Mouse (Mus musculus): ENCODE results near the gene Cnga3. TPM values are rescaled to one million over a fixed set of nuclear protein-coding genes. Genes with fewer than 3 reads are reported as not detected.

Cnga3 gene
- total RNA-seq, 2 experiments from 2014 or later = not detected

GRCm38 (mm10) chr1:37258443-37258842 lies 44.2 kb downstream of the Cnga3 start:
- no peak for ATAC-seq (replicated peaks; ENCODE audit: low FRiP score, low TSS enrichment, poor library complexity, severe bottlenecking)

GRCm38 (mm10) chr1:37272464-37272863 lies 58.2 kb downstream of the Cnga3 start:
- ATAC-seq (replicated peaks; ENCODE audit: low FRiP score, low TSS enrichment, poor library complexity, severe bottlenecking) = peak; percentile 68; the same call in 1 of the 2 replicates

GRCm38 (mm10) chr1:37286556-37286955 lies 72.3 kb downstream of the Cnga3 start:
- no peak for ATAC-seq (replicated peaks; ENCODE audit: low FRiP score, low TSS enrichment, poor library complexity, severe bottlenecking)

GRCm38 (mm10) chr1:37287748-37288147 lies 73.5 kb downstream of the Cnga3 start:
- no peak for ATAC-seq (replicated peaks; ENCODE audit: low FRiP score, low TSS enrichment, poor library complexity, severe bottlenecking)

GRCm38 (mm10) chr1:37288181-37288935 lies 74.1 kb downstream of the Cnga3 start:
- no peak for ATAC-seq (replicated peaks; ENCODE audit: low FRiP score, low TSS enrichment, poor library complexity, severe bottlenecking)

GRCm38 (mm10) chr1:37288941-37289340 lies 74.7 kb downstream of the Cnga3 start:
- no peak for ATAC-seq (replicated peaks; ENCODE audit: low FRiP score, low TSS enrichment, poor library complexity, severe bottlenecking)

GRCm38 (mm10) chr1:37296414-37296813 lies 82.2 kb downstream of the Cnga3 start:
- ATAC-seq (replicated peaks; ENCODE audit: low FRiP score, low TSS enrichment, poor library complexity, severe bottlenecking) = no peak

- no peak for ATAC-seq (replicated peaks; ENCODE audit: low FRiP score, low TSS enrichment, poor library complexity, severe bottlenecking)
These were observed 84.7 kb downstream of the Cnga3 start for GRCm38 (mm10) chr1:37298904-37299303.

- peak; percentile 93 for ATAC-seq (replicated peaks; ENCODE audit: low FRiP score, low TSS enrichment, poor library complexity, severe bottlenecking)
These were observed 85.6 kb downstream of the Cnga3 start, which contains the start of gene Inpp4a for GRCm38 (mm10) chr1:37299540-37300491. TSS of gene Inpp4a (plus strand) at chr1:37299865.

- no peak for ATAC-seq (replicated peaks; ENCODE audit: low FRiP score, low TSS enrichment, poor library complexity, severe bottlenecking)
These were observed 86.4 kb downstream of the Cnga3 start for GRCm38 (mm10) chr1:37300650-37301049.

- no peak for ATAC-seq (replicated peaks; ENCODE audit: low FRiP score, low TSS enrichment, poor library complexity, severe bottlenecking)
These were observed 88.6 kb downstream of the Cnga3 start for GRCm38 (mm10) chr1:37302801-37303200.

GRCm38 (mm10) chr1:37305691-37306287 lies 91.6 kb downstream of the Cnga3 start:
- ATAC-seq (replicated peaks; ENCODE audit: low FRiP score, low TSS enrichment, poor library complexity, severe bottlenecking) = no peak

- ATAC-seq (replicated peaks; ENCODE audit: low FRiP score, low TSS enrichment, poor library complexity, severe bottlenecking) = peak; percentile 61
These were observed 93.4 kb downstream of the Cnga3 start for GRCm38 (mm10) chr1:37307586-37307985.

- ATAC-seq (replicated peaks; ENCODE audit: low FRiP score, low TSS enrichment, poor library complexity, severe bottlenecking) = no peak
These were observed 93.9 kb downstream of the Cnga3 start for GRCm38 (mm10) chr1:37308021-37308742.

GRCm38 (mm10) chr1:37308743-37309100 lies 94.5 kb downstream of the Cnga3 start:
- peak; percentile 42; the same call in 1 of the 2 replicates for ATAC-seq (replicated peaks; ENCODE audit: low FRiP score, low TSS enrichment, poor library complexity, severe bottlenecking)

GRCm38 (mm10) chr1:37309939-37310515 lies 95.8 kb downstream of the Cnga3 start:
- no peak for ATAC-seq (replicated peaks; ENCODE audit: low FRiP score, low TSS enrichment, poor library complexity, severe bottlenecking)

Measured in megakaryocyte-erythroid progenitor cell, adult 5-6 weeks (primary cell).